Mouse (Mus musculus) left cerebral cortex, adult 2 months (tissue): Measurements from ENCODE around the gene Tbc1d12. TPM values are rescaled to one million over a fixed set of nuclear protein-coding genes. Genes with fewer than 3 reads are reported as not detected.
A peak's percentile ranks its signal among the peaks of the same experiment; 100 is the strongest.

ENCODE experiments used
- DNase-seq, 2 experiments: peaks; one replicate each; pipeline ENCODE4 v3.0.0; 2021 to 2022; ENCODE audit warnings: low spot score in 2 of 2, mixed read lengths in 1 of 2; ENCODE audit errors: extremely low spot score in 1 of 2
- H3K27ac ChIP-seq: fragments of 200-600 bp; 2 replicates; pipeline ENCODE4 v1.8.1; 2022
- H3K4me3 ChIP-seq: fragments of 200-600 bp; 2 replicates; pipeline ENCODE4 v1.8.1; 2022
- CTCF ChIP-seq: fragments of 200-600 bp; IDR thresholded peaks from 2 replicates; pipeline ENCODE4 v1.8.1; 2022; ENCODE audit warnings: antibody characterized with exemption, mild to moderate bottlenecking, moderate library complexity
- intact Hi-C: fragments of 180-260 bp; cut with DNase I; formaldehyde crosslinking; loops from one replicate; pipeline ENCODE4 v1.15.1; 2025
- total RNA-seq, 2 experiments: library from RNA; stranded (reverse); gene quantifications; 2 replicates each; pipeline ENCODE4 v1.2.3; 2021

Tbc1d12 gene
- total RNA-seq, 2 experiments from 2014 or later: 11.6 to 13.3 TPM

- TF ChIP-seq CTCF: no peak
- DNase-seq: no peak
- Histone ChIP-seq H3K4me3 (no peak overlapping the region), H3K27ac (no peak overlapping the region)
- intact Hi-C loops: no loop called here
These were observed 92.2 kb downstream of the Tbc1d12 start for GRCm38 (mm10) chr19:38928481-38929158.

GRCm38 (mm10) chr19:38929471-38930251 is 93.3 kb downstream of the Tbc1d12 start:
- no peak for TF ChIP-seq CTCF
- intact Hi-C loops: no loop called here
- Histone ChIP-seq H3K27ac (no peak overlapping the region), H3K4me3 (peak overlapping the region; percentile 73)
- DNase-seq: no peak

- peak overlapping the region; percentile 73 for H3K4me3 ChIP-seq
- peak overlapping the region; percentile 6 for H3K27ac ChIP-seq
- DNase-seq: no peak
- TF ChIP-seq CTCF: no peak
- intact Hi-C loops: no loop called here
These were observed 93.9 kb downstream of the Tbc1d12 start for GRCm38 (mm10) chr19:38930252-38930787.

GRCm38 (mm10) chr19:38930788-38931565 is 94.6 kb downstream of the Tbc1d12 start, which contains the start of gene Hells:
Gene Hells, plus strand, starts transcription at chr19:38930915.
- Histone ChIP-seq H3K27ac (peak within 1 kb of the TSS; percentile 6), H3K4me3 (peak within 1 kb of the TSS; percentile 73)
- TF ChIP-seq CTCF: no peak
- intact Hi-C loops: no loop called here
- DNase-seq: peak; percentile 80

GRCm38 (mm10) chr19:38931566-38931890 is 95.1 kb downstream of the Tbc1d12 start:
- TF ChIP-seq CTCF: no peak
- peak overlapping the region; percentile 73 for H3K4me3 ChIP-seq
- no peak for DNase-seq
- intact Hi-C loops: no loop called here
- no peak overlapping the region for H3K27ac ChIP-seq

GRCm38 (mm10) chr19:38944590-38945307 is 108.4 kb downstream of the Tbc1d12 start:
- Histone ChIP-seq H3K4me3 (no peak overlapping the region), H3K27ac (no peak overlapping the region)
- no peak for TF ChIP-seq CTCF
- no peak for DNase-seq
- intact Hi-C loops: no loop called here

Other genes with a start within 250 kb of the Tbc1d12 start
- gene Noc3l, start 17.3 kb upstream of the Tbc1d12 start, total RNA-seq: 10 to 100 TPM; 13.4 to 14.6 TPM
- 1 to 10 TPM; 4.7 to 5.3 TPM for gene Hells, start 94.3 kb downstream of the Tbc1d12 start, total RNA-seq
- under 1 TPM; 0.16 to 0.40 TPM for gene Cyp2c55, start 170.4 kb downstream of the Tbc1d12 start, total RNA-seq
- under 1 TPM in 1 of 2 experiments, not detected in 1; 0.35 TPM for gene Cyp2c65, start 224.4 kb downstream of the Tbc1d12 start, total RNA-seq